Mouse (Mus musculus) E14TG2a.4 (cell line): ENCODE data around the gene Tubb1.

Experiments used
- H3K27me3 ChIP-seq: 2 replicates; pipeline ENCODE4 v1.6.1; 2014; ENCODE audit warnings: low read length, control low read depth; ENCODE audit not compliant: insufficient read depth
- H3K36me3 ChIP-seq: 2 replicates; pipeline ENCODE4 v1.6.1; 2014; ENCODE audit warnings: low read length, control low read depth; ENCODE audit not compliant: insufficient read depth
- H3K4me1 ChIP-seq: replicated peaks from 2 replicates; pipeline ENCODE4 v1.6.1; 2014; ENCODE audit warnings: low read depth, low read length, control low read depth
- H3K4me3 ChIP-seq: replicated peaks from 2 replicates; pipeline ENCODE4 v1.5.1; 2014; ENCODE audit warnings: mild to moderate bottlenecking, low read length
- H3K9me3 ChIP-seq: 2 replicates; pipeline ENCODE4 v1.6.1; 2014; ENCODE audit warnings: low read length, control low read depth
- CTCF ChIP-seq: conservative IDR thresholded peaks from 2 replicates; pipeline ENCODE4 v1.5.1; 2014; ENCODE audit warnings: low read length
- NANOG ChIP-seq: IDR thresholded peaks from 2 replicates; pipeline ENCODE4 v1.6.1; 2014; ENCODE audit warnings: borderline replicate concordance, low read length, mixed read lengths
- POU5F1 ChIP-seq: IDR thresholded peaks from 2 replicates; pipeline ENCODE4 v1.6.1; 2014; ENCODE audit warnings: low read length, borderline replicate concordance

Gene Tubb1

DNA sequence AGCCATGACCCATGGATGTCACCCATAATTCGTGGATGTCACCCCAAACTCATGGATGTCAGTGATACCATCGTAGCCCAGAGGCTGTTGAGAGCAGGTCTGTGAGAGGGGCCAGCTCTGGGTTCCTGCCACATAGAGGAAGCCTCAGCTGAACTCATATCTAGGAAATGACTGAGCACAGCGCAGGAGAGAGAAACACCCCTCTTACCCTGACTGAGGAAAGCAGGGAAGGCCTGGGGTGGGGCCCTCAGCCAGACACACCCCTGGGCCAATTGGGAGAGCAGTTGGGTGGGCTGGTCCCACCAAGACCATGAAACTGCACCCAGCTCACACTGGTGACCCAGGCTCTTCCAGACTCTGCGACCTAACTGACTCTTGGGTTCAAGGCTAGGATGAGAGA is at the start of gene Tubb1:
Gene Tubb1, plus strand, starts transcription at position 343 of the 400 bp plus-strand sequence.
- H3K36me3 ChIP-seq = no peaks in the 10 kb centered on the region
- peaks cover 31% of the 10 kb centered on the region for H3K27me3 ChIP-seq
- TF ChIP-seq NANOG (no peak), CTCF (no peak), POU5F1 (no peak)
- no peak within 1 kb of the TSS for H3K4me3 ChIP-seq
- peaks cover 7% of the 10 kb centered on the region for H3K4me1 ChIP-seq
- H3K9me3 ChIP-seq = no peaks in the 10 kb centered on the region

DNA sequence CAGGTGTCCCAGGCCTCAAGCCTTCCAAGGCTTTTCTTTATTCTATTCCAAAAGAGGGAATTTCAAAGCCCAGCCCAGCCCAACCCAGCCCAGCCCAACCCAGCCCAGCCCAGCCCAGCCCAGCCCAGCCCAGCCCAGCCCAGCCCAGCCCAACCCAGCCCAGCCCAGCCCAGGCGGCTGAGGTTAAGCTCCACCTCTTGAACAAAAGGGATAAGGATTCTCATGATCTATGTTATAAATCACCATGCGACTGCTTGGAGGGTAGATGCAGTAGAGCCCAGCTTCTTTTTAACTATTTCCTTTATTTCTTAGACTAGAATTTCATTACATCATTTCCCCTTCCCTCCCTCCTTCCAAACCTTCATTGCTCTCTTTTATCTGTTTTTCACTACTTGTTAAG is 40.3 kb upstream of the Tubb1 start:
- Histone ChIP-seq H3K4me3 (no peak overlapping the region), H3K27me3 (no peaks in the 10 kb centered on the region), H3K9me3 (no peaks in the 10 kb centered on the region), H3K4me1 (0 out of 2 replicates have a peak, but pooled peaks cover 3% of the 10 kb centered on the region), H3K36me3 (no peaks in the 10 kb centered on the region)
- TF ChIP-seq NANOG (no peak), POU5F1 (no peak), CTCF (no peak)

DNA sequence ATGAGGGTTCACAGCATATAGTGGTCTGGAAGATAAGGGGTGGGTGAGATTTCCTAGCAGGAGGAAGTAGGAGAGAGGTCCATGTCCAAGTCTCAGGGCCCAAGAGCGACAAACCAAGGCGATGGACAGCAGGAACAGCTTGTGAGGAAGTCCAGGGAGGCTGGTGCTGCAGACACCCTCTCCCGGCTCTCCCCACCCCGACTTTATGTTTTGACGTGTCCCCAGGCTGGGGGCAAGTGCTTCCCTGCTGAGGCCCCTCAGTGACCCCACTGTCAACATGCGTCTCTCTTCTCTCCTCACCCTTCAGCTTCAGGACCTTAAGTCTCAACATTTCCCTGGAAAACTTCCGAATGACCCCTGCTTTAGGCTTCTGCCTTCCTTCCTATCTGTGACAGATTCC is 37.4 kb upstream of the Tubb1 start:
- H3K4me3 ChIP-seq = no peak overlapping the region
- TF ChIP-seq CTCF (no peak), NANOG (no peak)
- H3K9me3 ChIP-seq = no peaks in the 10 kb centered on the region
- H3K36me3 ChIP-seq = peaks cover 6% of the 10 kb centered on the region
- peaks cover 12% of the 10 kb centered on the region for H3K4me1 ChIP-seq
- H3K27me3 ChIP-seq = no peaks in the 10 kb centered on the region

GRCm38 (mm10) chr2:174415001-174415730 is 35.3 kb upstream of the Tubb1 start:
- peak overlapping the region; percentile 97; the same call in 1 of the 2 replicates for H3K4me3 ChIP-seq
- peaks cover 11% of the 10 kb centered on the region for H3K4me1 ChIP-seq
- H3K36me3 ChIP-seq = peaks cover 22% of the 10 kb centered on the region
- H3K9me3 ChIP-seq = no peaks in the 10 kb centered on the region
- TF ChIP-seq CTCF = no peak
- no peak for TF ChIP-seq POU5F1
- TF ChIP-seq NANOG = no peak
- no peaks in the 10 kb centered on the region for H3K27me3 ChIP-seq

DNA sequence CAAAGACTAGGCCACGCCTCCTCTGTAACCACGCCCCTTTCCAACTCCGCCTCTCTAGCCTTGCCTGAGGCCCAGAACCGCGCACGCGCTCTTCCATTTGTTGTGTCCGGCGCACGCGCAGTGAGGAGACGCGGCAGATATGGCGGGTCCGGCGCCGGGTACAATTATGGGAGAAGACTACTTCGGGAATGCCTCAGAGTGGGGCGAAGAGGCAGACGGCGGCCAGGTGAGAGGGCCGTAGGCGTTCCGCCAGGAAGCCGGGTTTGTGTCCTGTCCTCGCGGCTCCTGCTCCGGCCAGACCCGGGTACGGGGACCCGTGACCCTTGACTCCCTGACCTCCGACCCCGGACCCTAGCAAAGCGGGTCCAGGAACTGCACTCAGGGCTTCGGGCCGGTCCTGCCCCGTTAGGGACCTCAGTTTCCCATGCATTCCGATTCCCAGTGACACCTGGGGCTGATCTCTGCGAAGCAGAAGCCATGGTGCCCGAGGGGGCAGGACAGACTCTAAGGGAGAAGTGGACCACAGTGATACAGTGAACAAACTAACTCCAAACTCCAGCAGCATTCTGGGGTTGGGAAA is 34.7 kb upstream of the Tubb1 start, which contains the start of gene Nelfcd:
Gene Nelfcd, plus strand, starts transcription at position 74 of the 580 bp plus-strand sequence.
- peaks cover 28% of the 10 kb centered on the region for H3K36me3 ChIP-seq
- peaks cover 11% of the 10 kb centered on the region for H3K4me1 ChIP-seq
- TF ChIP-seq NANOG (no peak), CTCF (no peak)
- no peaks in the 10 kb centered on the region for H3K9me3 ChIP-seq
- no peaks in the 10 kb centered on the region for H3K27me3 ChIP-seq
- peak within 1 kb of the TSS; percentile 97 for H3K4me3 ChIP-seq

DNA sequence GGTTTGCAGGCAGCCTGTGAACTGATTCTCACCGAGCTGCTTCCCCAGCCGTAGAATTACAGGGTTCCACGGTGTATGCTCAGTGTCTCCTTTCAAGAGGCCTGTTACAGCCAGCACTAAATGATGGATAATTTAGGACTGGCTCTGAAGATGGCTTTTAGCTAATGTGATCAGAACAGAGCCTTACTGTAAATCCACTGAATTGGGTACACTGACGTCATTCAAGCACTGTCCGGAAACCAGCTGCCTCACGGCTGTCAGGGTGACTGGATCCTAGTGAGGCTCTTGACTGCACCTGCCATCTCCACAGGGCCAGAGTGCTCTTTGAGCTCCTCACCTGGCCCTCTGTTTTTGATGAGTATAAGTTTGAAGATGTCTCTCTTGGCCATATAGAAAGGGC is 29.4 kb upstream of the Tubb1 start:
- no peaks in the 10 kb centered on the region for H3K9me3 ChIP-seq
- H3K4me3 ChIP-seq = no peak overlapping the region
- no peaks in the 10 kb centered on the region for H3K27me3 ChIP-seq
- TF ChIP-seq NANOG (no peak), CTCF (no peak), POU5F1 (no peak)
- H3K36me3 ChIP-seq = peaks cover 81% of the 10 kb centered on the region
- H3K4me1 ChIP-seq = peaks cover 11% of the 10 kb centered on the region

DNA sequence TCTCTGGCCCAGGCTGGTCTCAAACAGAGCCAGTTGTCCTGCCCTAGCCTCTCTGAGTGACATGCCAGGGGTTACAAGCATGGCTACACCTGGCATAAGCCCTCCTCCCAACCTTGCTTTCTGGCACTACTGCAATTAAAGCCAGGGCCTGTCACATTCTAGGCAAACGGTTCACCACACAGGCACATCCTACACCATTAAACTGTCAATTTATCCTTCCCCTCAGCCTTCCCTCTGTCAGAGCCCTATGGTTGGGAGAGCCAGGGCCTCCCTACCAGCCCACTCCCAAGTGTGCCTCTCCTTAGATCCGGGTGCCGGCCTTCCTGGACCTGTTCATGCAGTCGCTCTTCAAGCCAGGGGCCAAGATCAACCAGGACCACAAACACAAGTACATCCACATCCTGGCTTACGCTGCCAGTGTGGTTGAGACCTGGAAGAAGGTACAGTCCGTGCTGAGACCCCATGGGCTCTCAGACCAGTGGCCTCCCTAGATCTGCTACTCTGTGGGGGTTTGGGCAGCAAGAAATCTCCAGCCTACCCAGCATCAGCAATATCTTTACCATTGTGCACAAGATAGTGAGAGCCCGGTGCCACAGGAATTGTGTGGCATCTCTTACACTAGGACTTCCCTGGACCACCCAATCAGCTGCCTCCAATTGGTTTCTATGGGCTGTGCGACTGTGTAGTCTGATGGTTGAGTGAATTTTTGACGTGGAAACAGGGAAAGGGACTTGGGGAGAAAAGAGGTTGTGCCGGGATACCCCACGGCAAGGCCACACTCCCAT is 26.0 kb upstream of the Tubb1 start:
- peaks cover 99% of the 10 kb centered on the region for H3K36me3 ChIP-seq
- no peaks in the 10 kb centered on the region for H3K27me3 ChIP-seq
- 0 out of 2 replicates have a peak, but pooled peaks cover 6% of the 10 kb centered on the region for H3K4me1 ChIP-seq
- no peaks in the 10 kb centered on the region for H3K9me3 ChIP-seq
- no peak overlapping the region for H3K4me3 ChIP-seq
- no peak for TF ChIP-seq NANOG
- no peak for TF ChIP-seq POU5F1
- no peak for TF ChIP-seq CTCF

GRCm38 (mm10) chr2:174426856-174427255 is 23.6 kb upstream of the Tubb1 start:
- TF ChIP-seq NANOG (no peak), CTCF (no peak), POU5F1 (no peak)
- Histone ChIP-seq H3K4me3 (no peak overlapping the region), H3K36me3 (peaks cover 96% of the 10 kb centered on the region), H3K4me1 (0 out of 2 replicates have a peak, but pooled peaks cover 6% of the 10 kb centered on the region), H3K9me3 (no peaks in the 10 kb centered on the region), H3K27me3 (no peaks in the 10 kb centered on the region)
